Mouse (Mus musculus) retina, adult 2 months (tissue): Measurements from ENCODE around the gene Gmcl1.

Experiments used
- DNase-seq: peaks from one replicate; pipeline ENCODE4 v3.0.0-alpha.2; 2012; ENCODE audit warnings: low read depth, low spot score

The Gmcl1 gene

GRCm38 (mm10) chr6:86733183-86733876, at the start of gene Gmcl1:
TSS of gene Gmcl1 (minus strand) at chr6:86733383.
- peak; percentile 94 for DNase-seq

GRCm38 (mm10) chr6:86782342-86782741, 49.2 kb upstream of the Gmcl1 start:
- DNase-seq, result no peak

GRCm38 (mm10) chr6:86781361-86781957, 48.3 kb upstream of the Gmcl1 start:
- DNase-seq, result no peak

- no peak for DNase-seq
Observed at GRCm38 (mm10) chr6:86778910-86779594, 45.9 kb upstream of the Gmcl1 start.

GRCm38 (mm10) chr6:86777181-86777580, 44.0 kb upstream of the Gmcl1 start:
- DNase-seq, result no peak

GRCm38 (mm10) chr6:86776706-86777071, 43.5 kb upstream of the Gmcl1 start:
- no peak for DNase-seq

GRCm38 (mm10) chr6:86776001-86776705, 43.0 kb upstream of the Gmcl1 start:
- no peak for DNase-seq

GRCm38 (mm10) chr6:86774937-86775336, 41.8 kb upstream of the Gmcl1 start:
- no peak for DNase-seq

GRCm38 (mm10) chr6:86773830-86774229, 40.6 kb upstream of the Gmcl1 start:
- DNase-seq, result no peak

GRCm38 (mm10) chr6:86772631-86773030, 39.4 kb upstream of the Gmcl1 start:
- DNase-seq, result no peak

GRCm38 (mm10) chr6:86768938-86769337, 35.8 kb upstream of the Gmcl1 start:
- no peak for DNase-seq

- DNase-seq, result no peak
Observed at GRCm38 (mm10) chr6:86768186-86768776, 35.1 kb upstream of the Gmcl1 start.

- DNase-seq, result no peak
Observed at GRCm38 (mm10) chr6:86767465-86767864, 34.3 kb upstream of the Gmcl1 start.

- DNase-seq, result no peak
Observed at GRCm38 (mm10) chr6:86765637-86766059, 32.5 kb upstream of the Gmcl1 start.

- DNase-seq, result no peak
Observed at GRCm38 (mm10) chr6:86754105-86754863, 21.1 kb upstream of the Gmcl1 start.

- DNase-seq, result no peak
Observed at GRCm38 (mm10) chr6:86752843-86753485, 19.8 kb upstream of the Gmcl1 start.

- DNase-seq, result no peak
Observed at GRCm38 (mm10) chr6:86750961-86751360, 17.8 kb upstream of the Gmcl1 start.

- DNase-seq, result no peak
Observed at GRCm38 (mm10) chr6:86749817-86750216, 16.6 kb upstream of the Gmcl1 start.

GRCm38 (mm10) chr6:86747171-86747570, 14.0 kb upstream of the Gmcl1 start:
- no peak for DNase-seq

- DNase-seq, result no peak
Observed at GRCm38 (mm10) chr6:86740652-86741051, 7.5 kb upstream of the Gmcl1 start.

GRCm38 (mm10) chr6:86736830-86737229, 3.6 kb upstream of the Gmcl1 start:
- DNase-seq, result no peak
